Mouse (Mus musculus) cerebellum, adult 2 months (tissue): ENCODE results near the gene Plekhf1. TPM values are rescaled to one million over a fixed set of nuclear protein-coding genes. Genes with fewer than 3 reads are reported as not detected.

Experiments
- DNase-seq, 2 experiments: peaks; one replicate each; pipeline ENCODE4 v3.0.0; 2021
- H3K27ac ChIP-seq: fragments of 200-500 bp; 2 replicates; pipeline ENCODE4 v1.5.1; 2012; ENCODE audit warnings: low read length, control low read depth, inconsistent platforms; ENCODE audit not compliant: insufficient read depth
- H3K27me3 ChIP-seq: fragments of 200-500 bp; 2 replicates; pipeline ENCODE4 v1.6.1; 2012; ENCODE audit warnings: inconsistent platforms, mild to moderate bottlenecking, low read length, moderate library complexity; ENCODE audit not compliant: control insufficient read depth, insufficient read depth
- H3K4me1 ChIP-seq: fragments of 200-500 bp; 2 replicates; pipeline ENCODE4 v1.6.1; 2011; ENCODE audit warnings: low read length; ENCODE audit not compliant: control insufficient read depth, insufficient read depth
- H3K4me3 ChIP-seq: fragments of 200-500 bp; replicated peaks from 2 replicates; pipeline ENCODE3; 2011; ENCODE audit warnings: mild to moderate bottlenecking, low read depth, low read length, control low read depth; ENCODE audit not compliant: insufficient read depth
- CTCF ChIP-seq: fragments of 200-500 bp; IDR thresholded peaks from 2 replicates; pipeline ENCODE4 v1.5.1; 2011; ENCODE audit warnings: low read depth, mild to moderate bottlenecking, control low read depth, low read length, moderate library complexity, borderline replicate concordance; ENCODE audit not compliant: insufficient read depth
- POLR2A ChIP-seq: fragments of 200-500 bp; IDR thresholded peaks from 2 replicates; pipeline ENCODE4 v1.6.1; 2011; ENCODE audit warnings: low read length, control low read depth, borderline replicate concordance; ENCODE audit not compliant: insufficient read depth
- WGBS: fragments of 180-500 bp; shearing (Covaris S2); methylation state at CpG from one replicate; pipeline ENCODE4 v1.1.7; 2018; 5-methylcytosine and 5-hydroxymethylcytosine counted together
- polyA plus RNA-seq: library from polyadenylated mRNA; depleted of rRNA; stranded (reverse); fragments of >200 nt; gene quantifications from 2 replicates; pipeline ENCODE4 v1.2.3, GENCODE M21; 2012

The Plekhf1 gene
- polyA plus RNA-seq, 1 experiment, result 8.2 TPM

DNA sequence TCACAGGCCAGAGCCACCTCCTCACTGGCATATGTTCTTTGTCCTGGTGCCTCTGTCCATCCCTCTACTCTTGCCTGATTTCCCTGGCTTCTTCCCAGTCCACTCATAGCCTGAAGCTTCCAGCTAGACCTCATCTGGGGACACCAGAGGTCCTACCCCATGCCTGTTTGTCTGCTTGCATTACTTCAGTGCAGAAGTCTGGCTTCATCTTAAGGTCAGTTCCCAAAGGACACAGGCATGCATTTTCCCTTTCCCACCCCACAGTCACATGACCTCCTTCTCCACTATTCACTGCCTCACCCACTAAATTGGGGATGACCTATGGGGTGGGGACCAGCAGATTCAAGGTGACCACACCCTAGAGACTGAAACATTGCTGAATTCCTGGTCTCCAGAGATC is 25.6 kb upstream of the Plekhf1 start:
- Histone ChIP-seq H3K4me1 (no peaks in the 10 kb centered on the region), H3K27ac (no peak overlapping the region), H3K4me3 (no peak overlapping the region), H3K27me3 (no peaks in the 10 kb centered on the region)
- TF ChIP-seq POLR2A (no peak), CTCF (no peak)
- DNase-seq, result no peak

DNA sequence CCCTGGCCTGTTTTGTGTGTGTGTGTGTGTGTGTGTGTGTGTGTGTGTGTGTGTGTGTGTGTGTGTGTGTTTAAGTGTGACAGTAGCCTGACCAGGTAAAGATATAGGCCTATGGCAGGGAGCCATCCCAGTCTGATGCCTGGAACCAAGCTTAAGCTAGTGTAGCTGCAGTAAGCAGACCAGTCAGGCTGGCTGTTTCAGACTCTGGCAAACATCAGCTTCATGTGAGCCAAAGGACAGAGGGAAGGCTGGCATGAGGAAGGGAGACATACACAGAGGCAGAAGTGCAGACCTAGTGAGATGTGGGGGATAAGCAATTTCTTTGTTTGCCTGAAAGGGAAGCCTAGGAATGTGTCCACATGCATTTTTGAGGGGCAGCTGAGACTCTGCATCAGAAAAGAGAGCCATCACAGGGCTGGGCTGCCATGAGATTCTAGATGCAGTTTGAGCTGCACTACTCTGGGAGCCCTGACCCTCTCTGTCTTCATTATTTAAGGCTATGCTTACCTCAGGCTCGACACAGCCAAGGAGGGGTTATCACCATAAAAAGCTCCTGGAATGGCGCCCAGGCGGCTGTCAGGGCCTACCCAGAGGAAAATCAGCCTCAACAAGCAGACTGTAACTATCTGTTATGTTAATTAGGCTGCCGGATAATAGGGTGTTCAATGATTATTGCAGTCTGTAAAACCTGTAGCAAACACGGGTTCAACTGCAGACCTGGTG is 23.8 kb upstream of the Plekhf1 start:
- TF ChIP-seq CTCF, result no peak
- TF ChIP-seq POLR2A, result no peak

DNA sequence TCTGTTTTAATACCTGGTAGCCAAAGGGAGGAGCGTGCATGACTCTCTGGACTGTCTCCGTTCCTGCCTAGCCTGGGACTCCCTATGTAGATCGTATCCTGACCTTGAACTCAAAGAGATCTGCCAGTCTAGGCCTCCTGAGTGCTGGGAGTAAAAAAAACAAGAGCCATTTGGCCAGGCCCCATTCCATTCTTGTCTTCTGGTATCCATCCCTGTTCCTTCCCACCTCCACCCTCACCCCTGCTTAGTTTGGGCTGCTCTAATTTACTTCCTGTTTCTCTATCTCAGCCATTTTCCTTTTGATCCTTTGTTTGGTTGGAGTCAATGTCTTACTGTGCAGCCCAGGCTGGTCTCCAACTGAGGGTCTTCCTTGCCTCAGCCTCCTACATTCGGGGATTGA is 14.6 kb upstream of the Plekhf1 start:
- H3K4me3 ChIP-seq, result no peak overlapping the region
- H3K27me3 ChIP-seq, result no peaks in the 10 kb centered on the region
- H3K27ac ChIP-seq, result no peak overlapping the region
- no peaks in the 10 kb centered on the region for H3K4me1 ChIP-seq
- 82% methylated on average over 4 of the region's 4 CpGs for WGBS
- no peak for TF ChIP-seq CTCF
- TF ChIP-seq POLR2A, result no peak
- no peak for DNase-seq

More for the DNA sequence above, 23.8 kb upstream of the Plekhf1 start:
- H3K4me1 ChIP-seq, result no peaks in the 10 kb centered on the region
- no peaks in the 10 kb centered on the region for H3K27me3 ChIP-seq
- DNase-seq, result no peak
- H3K27ac ChIP-seq, result no peak overlapping the region
- 28% methylated on average over 5 of the region's 5 CpGs for WGBS
- H3K4me3 ChIP-seq, result no peak overlapping the region

DNA sequence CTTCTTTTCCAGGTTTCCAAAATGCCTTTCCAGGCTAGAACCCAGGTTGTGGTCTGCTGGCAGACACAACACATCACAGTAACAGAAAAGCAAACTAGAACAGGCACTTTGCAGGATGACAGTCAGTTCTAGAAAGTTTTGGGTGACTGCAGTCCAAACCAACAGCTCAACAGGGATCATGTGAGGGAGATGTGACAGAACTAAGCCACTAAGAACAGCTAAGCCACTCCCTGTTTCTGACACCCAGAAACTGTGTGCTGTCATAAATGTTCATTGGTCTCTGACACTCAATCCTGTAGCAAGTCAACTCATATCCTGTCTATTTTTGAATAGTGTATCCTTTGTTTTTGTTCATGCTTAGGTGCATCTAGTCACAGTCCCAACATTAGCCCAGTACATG is 9.3 kb upstream of the Plekhf1 start:
- no peak overlapping the region for H3K4me3 ChIP-seq
- H3K27ac ChIP-seq, result no peak overlapping the region
- H3K27me3 ChIP-seq, result no peaks in the 10 kb centered on the region
- no peaks in the 10 kb centered on the region for H3K4me1 ChIP-seq
- no peak for DNase-seq
- TF ChIP-seq CTCF (no peak), POLR2A (no peak)

DNA sequence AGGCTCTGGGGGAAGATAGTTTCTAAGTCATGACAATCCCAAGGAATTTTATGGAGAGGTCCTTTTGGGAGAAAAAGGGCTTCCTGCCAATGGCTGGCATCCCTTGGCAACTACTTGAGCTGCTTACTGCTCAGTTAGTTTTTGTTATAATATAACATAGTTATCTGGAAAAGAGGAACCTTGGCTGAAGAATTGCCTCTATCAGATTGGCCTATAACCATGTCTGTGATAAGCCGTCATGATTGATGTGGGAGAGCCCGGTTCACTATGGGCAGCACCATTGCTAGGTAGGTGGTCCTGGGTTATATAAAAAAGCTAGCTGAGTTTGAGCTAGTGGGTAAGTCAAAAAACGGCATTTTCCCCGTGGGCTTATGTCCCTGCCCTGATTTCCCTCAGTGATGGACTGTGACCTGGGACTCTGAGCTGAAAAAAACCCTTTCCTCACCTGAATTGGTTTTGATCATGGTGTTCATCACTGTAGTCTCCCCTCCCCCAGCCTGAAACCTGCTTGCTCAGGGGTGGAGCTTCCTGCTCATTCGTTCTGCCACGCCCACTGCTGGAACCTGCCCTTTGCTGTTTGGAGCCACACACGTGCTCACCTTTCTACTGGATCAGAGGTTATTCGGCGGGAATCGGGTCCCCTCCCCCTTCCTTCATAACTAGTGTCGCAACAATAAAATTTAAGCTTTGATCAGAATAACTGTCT is 8.7 kb upstream of the Plekhf1 start:
- Histone ChIP-seq H3K4me1 (no peaks in the 10 kb centered on the region), H3K4me3 (no peak overlapping the region), H3K27me3 (no peaks in the 10 kb centered on the region), H3K27ac (no peak overlapping the region)
- TF ChIP-seq POLR2A (no peak), CTCF (no peak)
- 62% methylated on average over 11 of the region's 11 CpGs for WGBS
- no peak for DNase-seq

DNA sequence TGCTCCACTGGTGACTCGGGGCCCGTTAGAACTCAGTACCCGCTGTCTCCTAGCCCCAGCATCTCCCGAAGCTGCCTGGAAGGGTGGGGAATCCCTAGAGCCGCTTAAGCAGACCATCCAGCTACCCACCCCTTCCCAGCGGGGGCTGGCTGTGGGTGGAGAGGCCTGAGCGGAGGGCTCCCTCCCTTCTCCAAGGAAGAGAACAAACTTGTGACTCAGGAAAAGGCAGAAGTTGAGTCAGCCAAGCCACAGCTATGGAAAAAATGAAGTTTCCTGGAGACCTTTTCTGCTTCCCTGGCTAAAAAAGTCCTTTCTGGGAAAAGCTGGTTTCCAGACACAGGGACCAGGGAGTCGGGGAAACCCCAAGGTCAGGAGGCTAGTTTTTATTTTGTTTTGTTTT is 2.5 kb upstream of the Plekhf1 start:
- no peak for TF ChIP-seq POLR2A
- TF ChIP-seq CTCF, result no peak
- Histone ChIP-seq H3K27me3 (no peaks in the 10 kb centered on the region), H3K27ac (no peak overlapping the region), H3K4me3 (no peak overlapping the region), H3K4me1 (peaks cover 5% of the 10 kb centered on the region; the same call in 1 of the 2 replicates)
- WGBS, result 29% methylated on average over 8 of the region's 8 CpGs
- DNase-seq, result no peak

DNA sequence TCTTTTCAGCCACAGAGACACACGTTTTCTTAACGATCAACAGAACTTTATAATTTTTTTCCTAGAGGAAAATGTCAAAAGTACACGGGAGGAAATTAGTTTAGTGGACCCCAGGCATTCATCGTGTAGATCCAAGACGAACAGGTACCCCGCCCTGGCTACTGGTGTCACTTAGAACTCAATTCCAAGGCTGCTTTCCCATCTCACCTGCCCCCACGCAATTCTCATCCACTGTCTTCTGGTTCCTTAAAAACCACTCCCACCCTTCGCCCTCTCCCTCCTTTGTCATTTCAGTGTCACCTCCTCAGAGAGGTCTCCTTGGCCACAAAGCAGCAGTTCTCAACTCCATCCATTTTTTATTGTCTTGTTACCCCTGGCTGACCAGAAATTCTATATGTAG is 513 bp upstream of the Plekhf1 start:
- H3K4me1 ChIP-seq, result peaks cover 5% of the 10 kb centered on the region; the same call in 1 of the 2 replicates
- no peaks in the 10 kb centered on the region for H3K27me3 ChIP-seq
- H3K27ac ChIP-seq, result no peak overlapping the region; the same call in 1 of the 2 replicates
- 26% methylated on average over 8 of the region's 8 CpGs for WGBS
- peak in 1 of 2 experiments; percentile 50 for DNase-seq
- H3K4me3 ChIP-seq, result peak overlapping the region; percentile 72
- no peak for TF ChIP-seq POLR2A
- no peak for TF ChIP-seq CTCF

DNA sequence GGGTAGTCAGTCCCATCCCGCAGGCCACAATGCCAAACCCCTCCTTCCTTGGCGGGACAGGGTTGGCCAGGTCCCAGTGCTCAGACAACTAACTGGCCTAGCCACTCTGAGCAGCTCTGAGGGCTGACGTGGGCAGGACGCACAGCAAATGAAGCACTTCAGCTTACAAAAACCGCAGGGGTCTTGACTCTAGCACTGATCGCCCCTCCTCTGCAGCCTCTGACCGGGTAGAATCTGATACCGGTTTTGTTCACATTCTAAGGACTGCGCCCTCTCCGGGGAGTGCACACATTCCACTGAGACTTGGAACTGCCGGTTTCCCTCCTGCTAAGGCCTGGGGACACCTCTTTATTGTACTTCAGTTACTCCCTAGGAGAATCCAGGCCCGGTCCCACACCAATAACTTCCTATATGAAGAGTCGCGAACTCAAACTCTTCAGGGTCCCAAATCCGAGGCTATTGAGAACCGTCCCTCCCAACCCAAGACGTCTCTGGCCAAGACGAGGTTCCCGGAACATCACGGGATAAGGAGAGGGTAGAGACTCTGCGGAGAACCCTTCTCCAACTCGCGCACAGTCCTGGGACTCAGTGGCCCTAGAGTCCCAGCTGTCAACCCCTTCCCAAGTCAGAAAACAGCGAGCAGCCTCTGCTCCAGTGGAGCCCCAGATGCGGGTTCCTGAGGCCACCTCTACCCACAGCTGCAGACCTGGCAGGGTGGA is 476 bp downstream of the Plekhf1 start:
- H3K27me3 ChIP-seq, result no peaks in the 10 kb centered on the region
- peak overlapping the region; percentile 72 for H3K4me3 ChIP-seq
- TF ChIP-seq POLR2A (peak; percentile 29; the same call in 1 of the 2 replicates), CTCF (no peak)
- peaks cover 12% of the 10 kb centered on the region for H3K4me1 ChIP-seq
- DNase-seq, result peak; percentile 92 to 96
- WGBS, result 2% methylated on average over 25 of the region's 25 CpGs
- H3K27ac ChIP-seq, result peak overlapping the region; percentile 70
